Mouse (Mus musculus): ENCODE measurements around the gene Slc26a9.
A peak's percentile ranks its signal among the peaks of the same experiment; 100 is the strongest.

- TF ChIP-seq POLR2A (IDR thresholded peaks at IDR 0.05; ENCODE audit: extremely low read depth, insufficient read depth, low read length) (no peak), CTCF (IDR thresholded peaks at IDR 0.05; ENCODE audit: extremely low read depth, insufficient read depth, low read length) (peak; percentile 98)
Measured at GRCm38 (mm10) chr1:131765357-131766001, 21.7 kb downstream of the Slc26a9 start.

Measured in cortical plate, adult 2 months (tissue).